Comparison of ENCODE assay signal across 18 mouse cellular contexts in genomic region chr4:134986336-134986635, GRCm38 (mm10). TPM values are rescaled to one million over a fixed set of nuclear protein-coding genes. Genes with fewer than 3 reads are reported as not detected.
DNase-seq lines count a peak whose midpoint lies in the region; ATAC-seq and TF ChIP-seq lines count a peak whose summit lies in the region.
"Had no signal": no experiment of that assay in that cellular context is flagged by ENCODE, and none has a peak within 500 bp of the region (broad histone marks: within the 10 kb centered on the region; RNA-seq: fewer than 3 reads in every experiment).

No protein-coding gene starts in this region.

- 15% methylated on average over 4 of the region's 4 CpGs for WGBS in liver, adult 2 months
- WGBS in liver, embryonic 11.5 days: 75% methylated on average over 4 of the region's 4 CpGs
- 50% methylated on average over 4 of the region's 4 CpGs for WGBS in limb, embryonic 15.5 days

- H3K4me2 ChIP-seq in liver, embryonic 11.5 days: no peak overlapping the region
- H3K4me2 ChIP-seq in limb, embryonic 15.5 days: no peak overlapping the region
- H3K4me2 ChIP-seq: forebrain, embryonic 15.5 days; intestine, embryonic 15.5 days; limb, embryonic 12.5 days; neural tube, embryonic 13.5 days had no signal

- DNase-seq in adrenal gland, postnatal 14 days: peak; percentile 31
- DNase-seq in adrenal gland, adult 18-20 months (ENCODE audit: low spot score in 2 of 2): no peak
- DNase-seq in heart, postnatal 14 days: peak; percentile 12 to 35
- DNase-seq in heart, postnatal 25 days (ENCODE audit: low spot score): no peak
- DNase-seq in liver, adult 2 months (ENCODE audit: extremely low read depth, low read depth, low spot score): peak; percentile 66
- no peak for DNase-seq in liver, embryonic 11.5 days (ENCODE audit: low spot score)
- no peak for DNase-seq in thymus, postnatal 36 days
- DNase-seq: lung, adult 18-20 months; lung, postnatal 36 days; thymus, postnatal 4 days had no signal

- H3K36me3 ChIP-seq in liver, adult 2 months (ENCODE audit: control insufficient read depth, insufficient read depth, low read length): no peaks in the 10 kb centered on the region
- H3K36me3 ChIP-seq in liver, embryonic 11.5 days (ENCODE audit: control insufficient read depth, insufficient read depth, low read length): no peaks in the 10 kb centered on the region
- no peaks in the 10 kb centered on the region for H3K36me3 ChIP-seq in limb, embryonic 15.5 days
- H3K36me3 ChIP-seq: forebrain, embryonic 15.5 days; intestine, embryonic 15.5 days; limb, embryonic 12.5 days; midbrain, embryonic 10.5 days; neural tube, embryonic 13.5 days had no signal

- H3K4me3 ChIP-seq in liver, adult 2 months (ENCODE audit: insufficient read depth, low read depth, low read length): no peak overlapping the region
- no peak overlapping the region for H3K4me3 ChIP-seq in liver, embryonic 11.5 days (ENCODE audit: low read depth, low read length)
- H3K4me3 ChIP-seq in limb, embryonic 15.5 days: no peak overlapping the region
- H3K4me3 ChIP-seq: erythroblast, embryonic 14.5 days; forebrain, embryonic 15.5 days; intestine, embryonic 15.5 days; left cerebral cortex, adult 2 months; limb, embryonic 12.5 days; midbrain, embryonic 10.5 days; neural tube, embryonic 13.5 days had no signal

- peaks cover 7% of the 10 kb centered on the region; the same call in 1 of the 2 replicates for H3K4me1 ChIP-seq in liver, adult 2 months (ENCODE audit: control insufficient read depth, insufficient read depth, low read length)
- H3K4me1 ChIP-seq in liver, embryonic 11.5 days (replicated peaks; ENCODE audit: control insufficient read depth, insufficient read depth, low read length): peaks cover 16% of the 10 kb centered on the region
- peaks cover 24% of the 10 kb centered on the region for H3K4me1 ChIP-seq in limb, embryonic 15.5 days
- H3K4me1 ChIP-seq: forebrain, embryonic 15.5 days had no signal

- intact Hi-C loops in heart, postnatal 14 days (cut with DNase I): no loop called here
- intact Hi-C loops in heart, postnatal 25 days (cut with DNase I): no loop called here

- no peaks in the 10 kb centered on the region; the same call in 1 of the 2 replicates for H3K27me3 ChIP-seq in liver, adult 2 months (ENCODE audit: control insufficient read depth, insufficient read depth, low read length)
- H3K27me3 ChIP-seq in liver, embryonic 11.5 days (replicated peaks; ENCODE audit: control insufficient read depth, insufficient read depth, low read length): 0 out of 2 replicates have a peak, but pooled peaks cover 2% of the 10 kb centered on the region
- no peaks in the 10 kb centered on the region for H3K27me3 ChIP-seq in limb, embryonic 15.5 days
- H3K27me3 ChIP-seq: forebrain, embryonic 15.5 days; intestine, embryonic 15.5 days; limb, embryonic 12.5 days; neural tube, embryonic 13.5 days had no signal

- no peak for ATAC-seq in liver, embryonic 11.5 days (replicated peaks; ENCODE audit: low FRiP score)
- no peak for ATAC-seq in limb, embryonic 15.5 days (ENCODE audit: insufficient number of reproducible peaks, low FRiP score, low TSS enrichment, low read depth)
- ATAC-seq: forebrain, embryonic 15.5 days; intestine, embryonic 15.5 days had no signal

- H3K9me3 ChIP-seq in liver, embryonic 11.5 days (ENCODE audit: control insufficient read depth, low read length): no peaks in the 10 kb centered on the region
- H3K9me3 ChIP-seq in limb, embryonic 15.5 days: no peaks in the 10 kb centered on the region
- H3K9me3 ChIP-seq: forebrain, embryonic 15.5 days; intestine, embryonic 15.5 days; limb, embryonic 12.5 days; midbrain, embryonic 10.5 days; neural tube, embryonic 13.5 days had no signal

- no peaks in the 10 kb centered on the region for H3K79me2 ChIP-seq in liver, adult 2 months (ENCODE audit: control insufficient read depth, insufficient read depth, low read length)

- H3K9ac ChIP-seq in liver, adult 2 months (ENCODE audit: low read depth, low read length): no peak overlapping the region
- no peak overlapping the region for H3K9ac ChIP-seq in liver, embryonic 11.5 days (ENCODE audit: low read depth, low read length)
- no peak overlapping the region for H3K9ac ChIP-seq in limb, embryonic 15.5 days
- H3K9ac ChIP-seq: forebrain, embryonic 15.5 days; intestine, embryonic 15.5 days; limb, embryonic 12.5 days; neural tube, embryonic 13.5 days had no signal

- no peak for TF ChIP-seq POLR2A in liver, adult 2 months (IDR thresholded peaks at IDR 0.05; ENCODE audit: extremely low read depth, insufficient read depth, low read length)

- 0 out of 2 replicates have a peak, but pooled peaks have one; percentile 20 for TF ChIP-seq CTCF in liver, adult 2 months (IDR thresholded peaks at IDR 0.05; ENCODE audit: low read depth, low read length)

- no peak overlapping the region for H3K27ac ChIP-seq in liver, adult 2 months (replicated peaks; ENCODE audit: insufficient read depth, low read depth, low read length)
- no peak overlapping the region for H3K27ac ChIP-seq in liver, embryonic 11.5 days (ENCODE audit: low read depth, low read length)
- H3K27ac ChIP-seq in limb, embryonic 15.5 days: peak overlapping the region; percentile 38; the same call in 1 of the 2 replicates
- H3K27ac ChIP-seq: forebrain, embryonic 15.5 days; intestine, embryonic 15.5 days; left cerebral cortex, adult 2 months; limb, embryonic 12.5 days; midbrain, embryonic 10.5 days; neural tube, embryonic 13.5 days had no signal

RNA-seq across cellular contexts. Expression of gene Syf2, which starts 55.6 kb away (rescaled TPM):
- total RNA-seq in adrenal gland, postnatal 14 days (2021): 81.4 and 90.5 TPM in 2 replicates
- 10 to 100 TPM; 77.2 to 88.8 TPM for total RNA-seq in adrenal gland, adult 18-20 months (2021)
- 10 to 100 TPM; 45.1 to 48.7 TPM for total RNA-seq in heart, postnatal 14 days (2021)
- total RNA-seq in heart, postnatal 25 days (2021): 10 to 100 TPM; 48.6 to 52.4 TPM
- 34.4 and 48.0 TPM in 2 replicates for total RNA-seq in liver, adult 2 months (2014; rRNA removed)
- 11.8 and 12.2 TPM in 2 replicates for polyA plus RNA-seq in liver, adult 2 months (2012; rRNA removed)
- 83.9 and 89.4 TPM in 2 replicates for polyA plus RNA-seq in liver, embryonic 11.5 days (2014; fragmentation: Nextera tagmentation; extraction: Ambion mirVana)
- polyA plus RNA-seq in limb, embryonic 15.5 days (2015; fragmentation: Nextera tagmentation; extraction: Ambion mirVana): 76.6 and 80.6 TPM in 2 replicates

Comparison
In these comparisons a context has a peak if more than half of its experiments do, and no peak if none do; other contexts are left out.
1. DNase-seq: peak in adrenal gland, postnatal 14 days (single experiment), heart, postnatal 14 days (2 of 2) and liver, adult 2 months (single experiment); none in adrenal gland, adult 18-20 months (0 of 2), heart, postnatal 25 days (single experiment), liver, embryonic 11.5 days (single experiment) and thymus, postnatal 36 days (0 of 2).